Mouse (Mus musculus) bone marrow macrophage, adult 2 months (primary cell): ENCODE results near the gene Angptl8.
"Not testable (repeated sequence)": the region's sequence is repeated elsewhere in the genome, so short reads cannot be mapped to it uniquely, and the experiment has no call there.

ENCODE experiments used
- CTCF ChIP-seq: IDR thresholded peaks from 2 replicates; pipeline ENCODE4 v1.5.1; 2012; ENCODE audit warnings: low read depth, mild to moderate bottlenecking, low read length, moderate library complexity
- POLR2A ChIP-seq: IDR thresholded peaks from 2 replicates; pipeline ENCODE4 v1.6.1; 2012; ENCODE audit warnings: mild to moderate bottlenecking, low read depth, low read length, borderline replicate concordance

DNA sequence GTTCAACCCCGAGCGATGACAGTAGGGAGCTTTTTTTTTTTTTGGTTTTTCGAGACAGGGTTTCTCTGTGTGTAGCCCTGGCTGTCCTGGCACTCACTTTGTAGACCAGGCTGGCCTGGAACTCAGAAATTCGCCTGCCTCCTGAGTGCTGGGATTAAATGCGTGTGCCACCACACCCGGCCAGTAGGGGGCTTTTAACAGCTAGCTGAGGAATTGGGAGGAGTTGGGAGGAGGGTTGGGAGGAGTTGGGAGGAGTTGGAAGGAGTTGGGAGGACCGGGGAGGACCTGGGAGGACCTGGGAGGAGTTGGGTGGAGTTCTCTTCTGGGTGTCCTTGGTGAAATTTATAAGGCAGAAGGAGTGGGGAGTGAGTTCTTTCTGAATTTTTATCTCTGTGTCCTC, 34.0 kb downstream of the Angptl8 start:
- TF ChIP-seq CTCF, POLR2A: not testable (repeated sequence)
